Mouse (Mus musculus): ENCODE results near the gene Cbfa2t2. TPM values are rescaled to one million over a fixed set of nuclear protein-coding genes. Genes with fewer than 3 reads are reported as not detected.

Gene Cbfa2t2
- total and polyA plus RNA-seq, 2 experiments from 2014 or later, result 31.3 to 57.8 TPM

DNA sequence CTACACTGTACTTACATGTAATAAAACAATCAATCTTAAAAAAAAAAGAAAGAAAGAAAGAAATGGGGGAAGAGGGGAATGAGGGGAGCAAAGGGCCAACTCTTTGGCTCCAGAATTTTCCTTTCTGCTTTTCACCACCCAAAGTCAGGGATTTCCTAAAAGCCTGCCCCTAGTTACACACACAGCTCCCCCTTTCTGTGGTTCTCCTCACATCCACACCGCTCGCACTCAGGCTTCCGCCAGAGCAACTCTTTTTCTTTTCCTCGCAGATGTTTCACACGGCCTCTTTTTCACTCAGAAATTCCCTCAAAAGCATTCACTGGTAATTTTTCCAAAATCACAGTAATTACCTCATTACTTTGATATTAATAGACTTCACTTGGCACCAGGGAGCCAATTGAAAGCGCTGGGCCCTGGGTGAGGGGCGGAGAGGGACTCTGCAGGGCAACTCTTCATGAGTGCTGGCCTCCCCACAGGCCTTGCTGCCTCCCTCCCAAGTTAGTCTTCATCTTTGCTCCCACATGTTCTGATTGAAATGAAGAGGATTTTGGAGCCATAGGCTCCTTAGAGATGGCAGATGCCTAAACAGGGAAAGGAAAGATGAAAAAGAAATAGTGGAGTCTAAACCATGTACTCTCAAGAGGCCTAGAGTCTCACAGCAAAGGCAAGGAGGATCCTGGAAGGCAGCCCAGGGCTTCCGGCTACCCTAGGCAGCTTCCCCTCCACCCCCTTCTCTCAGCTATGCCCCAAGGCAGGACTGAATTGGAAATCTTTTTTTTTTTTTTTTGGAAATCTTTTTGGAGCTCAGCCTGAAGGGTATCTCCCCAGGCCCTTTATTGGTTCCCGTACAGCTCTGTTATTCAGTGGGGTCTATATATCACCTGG, 16.4 kb upstream of the Cbfa2t2 start:
- Histone ChIP-seq H3K9me3 (ENCODE audit: low read length) (no peaks in the 10 kb centered on the region), H3K27me3 (ENCODE audit: insufficient read depth, low read length) (no peaks in the 10 kb centered on the region), H3K4me2 (ENCODE audit: low read depth, low read length, poor library complexity, severe bottlenecking) (no peak overlapping the region), H3K9ac (replicated peaks; ENCODE audit: low read length, poor library complexity, severe bottlenecking) (no peak overlapping the region), H3K4me3 (ENCODE audit: low read depth, low read length) (no peak overlapping the region), H3K36me3 (ENCODE audit: insufficient read depth, low read length) (no peaks in the 10 kb centered on the region), H3K4me1 (ENCODE audit: insufficient read depth, low read length) (no peaks in the 10 kb centered on the region), H3K27ac (ENCODE audit: low read depth, low read length) (no peak overlapping the region)
- WGBS, result 59% methylated on average over 9 of the region's 9 CpGs
- DNase-seq (ENCODE audit: low spot score), result no peak
- no peak for ATAC-seq (ENCODE audit: low FRiP score)
- peak; percentile 11; the same call in 1 of the 2 replicates for TF ChIP-seq CTCF (IDR thresholded peaks at IDR 0.05)

DNA sequence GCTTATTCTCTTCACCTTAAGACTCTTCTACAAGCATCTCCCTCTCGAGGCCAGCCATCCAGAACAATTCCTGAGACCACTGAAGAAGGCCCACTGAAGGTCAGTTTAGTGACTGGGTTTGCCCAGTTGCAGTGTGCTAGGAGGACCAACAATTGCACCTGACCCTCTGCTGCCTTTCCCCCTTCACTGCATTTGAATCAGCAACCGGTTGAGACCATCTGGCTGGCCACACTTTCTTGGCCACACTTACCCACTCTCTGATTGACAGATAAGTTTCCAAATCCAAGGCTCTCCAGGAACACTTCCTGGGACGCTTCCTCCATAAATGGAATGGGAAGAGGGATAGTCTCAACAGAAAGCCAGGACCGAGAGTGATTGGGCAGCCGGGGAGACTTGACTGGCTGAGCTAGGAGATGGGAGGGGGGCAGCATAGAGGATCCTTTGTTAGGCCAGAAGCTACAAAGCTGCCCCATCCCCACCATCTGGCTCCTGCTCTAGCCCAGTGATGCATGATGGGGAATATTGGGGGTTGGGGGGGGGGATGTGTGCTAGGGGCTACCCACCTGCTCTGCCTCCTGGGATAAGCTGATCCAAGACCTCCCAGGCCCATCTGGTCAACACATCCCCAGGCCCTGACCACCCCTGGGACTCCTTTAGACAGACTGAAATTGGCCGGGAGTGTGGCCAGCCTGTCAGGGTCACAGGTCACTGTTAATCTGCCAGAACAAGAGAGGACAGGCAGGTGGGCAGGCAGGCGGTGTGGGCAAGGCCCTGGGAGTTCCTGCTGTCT, 15.1 kb upstream of the Cbfa2t2 start:
- Histone ChIP-seq H3K27me3 (ENCODE audit: insufficient read depth, low read length) (no peaks in the 10 kb centered on the region), H3K4me2 (ENCODE audit: low read depth, low read length, poor library complexity, severe bottlenecking) (no peak overlapping the region), H3K9ac (replicated peaks; ENCODE audit: low read length, poor library complexity, severe bottlenecking) (no peak overlapping the region), H3K27ac (ENCODE audit: low read depth, low read length) (no peak overlapping the region), H3K4me1 (ENCODE audit: insufficient read depth, low read length) (peaks cover 2% of the 10 kb centered on the region; the same call in 1 of the 2 replicates), H3K9me3 (ENCODE audit: low read length) (no peaks in the 10 kb centered on the region), H3K36me3 (ENCODE audit: insufficient read depth, low read length) (no peaks in the 10 kb centered on the region), H3K4me3 (ENCODE audit: low read depth, low read length) (no peak overlapping the region)
- no peak for TF ChIP-seq CTCF (IDR thresholded peaks at IDR 0.05)
- DNase-seq (ENCODE audit: low spot score) (peak; percentile 93), ATAC-seq (ENCODE audit: low FRiP score) (peak; percentile 76; the same call in 1 of the 2 replicates)
- WGBS, result 21% methylated on average over 7 of the region's 7 CpGs

GRCm38 (mm10) chr2:154422181-154422580, 14.1 kb upstream of the Cbfa2t2 start:
- DNase-seq (ENCODE audit: low spot score) (no peak), ATAC-seq (ENCODE audit: low FRiP score) (no peak)
- 50% methylated on average over 5 of the region's 5 CpGs for WGBS

GRCm38 (mm10) chr2:154423548-154423947, 12.7 kb upstream of the Cbfa2t2 start:
- no peak for TF ChIP-seq CTCF (IDR thresholded peaks at IDR 0.05)
- no peaks in the 10 kb centered on the region for H3K9me3 ChIP-seq (ENCODE audit: low read length)
- H3K9ac ChIP-seq (replicated peaks; ENCODE audit: low read length, poor library complexity, severe bottlenecking), result no peak overlapping the region
- no peak overlapping the region for H3K4me3 ChIP-seq (ENCODE audit: low read depth, low read length)
- DNase-seq (ENCODE audit: low spot score), result no peak
- H3K27ac ChIP-seq (ENCODE audit: low read depth, low read length), result no peak overlapping the region
- ATAC-seq (ENCODE audit: low FRiP score), result no peak
- H3K4me2 ChIP-seq (ENCODE audit: low read depth, low read length, poor library complexity, severe bottlenecking), result no peak overlapping the region
- H3K36me3 ChIP-seq (ENCODE audit: insufficient read depth, low read length), result no peaks in the 10 kb centered on the region
- H3K27me3 ChIP-seq (ENCODE audit: insufficient read depth, low read length), result no peaks in the 10 kb centered on the region
- peaks cover 12% of the 10 kb centered on the region; the same call in 1 of the 2 replicates for H3K4me1 ChIP-seq (ENCODE audit: insufficient read depth, low read length)
- WGBS, result 83% methylated on average over 2 of the region's 2 CpGs

More at GRCm38 (mm10) chr2:154422181-154422580, 14.1 kb upstream of the Cbfa2t2 start:
- TF ChIP-seq CTCF (IDR thresholded peaks at IDR 0.05), result no peak
- Histone ChIP-seq H3K27ac (ENCODE audit: low read depth, low read length) (no peak overlapping the region), H3K36me3 (ENCODE audit: insufficient read depth, low read length) (no peaks in the 10 kb centered on the region), H3K9me3 (ENCODE audit: low read length) (no peaks in the 10 kb centered on the region), H3K9ac (replicated peaks; ENCODE audit: low read length, poor library complexity, severe bottlenecking) (no peak overlapping the region), H3K27me3 (ENCODE audit: insufficient read depth, low read length) (no peaks in the 10 kb centered on the region), H3K4me1 (ENCODE audit: insufficient read depth, low read length) (peaks cover 7% of the 10 kb centered on the region; the same call in 1 of the 2 replicates), H3K4me3 (ENCODE audit: low read depth, low read length) (no peak overlapping the region), H3K4me2 (ENCODE audit: low read depth, low read length, poor library complexity, severe bottlenecking) (no peak overlapping the region)

DNA sequence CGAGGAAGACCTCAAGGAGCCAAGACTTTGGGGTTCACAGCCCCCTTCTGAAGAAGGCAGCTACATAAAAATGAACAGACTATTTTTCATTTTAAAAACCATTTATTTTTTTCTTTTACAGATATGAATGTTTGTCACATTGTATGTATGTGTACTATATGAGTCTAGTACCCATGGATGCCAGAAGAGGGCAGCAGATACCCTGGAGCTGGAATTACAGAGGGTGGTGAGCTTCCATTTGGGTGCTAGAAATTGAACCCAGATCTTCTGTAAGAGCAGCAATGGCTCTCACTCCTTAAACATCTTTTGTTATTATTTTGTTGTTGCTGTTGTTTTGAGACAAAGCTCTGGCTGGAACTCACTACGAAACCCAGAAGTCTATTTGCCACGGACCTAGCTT, 10.8 kb upstream of the Cbfa2t2 start:
- Histone ChIP-seq H3K4me1 (ENCODE audit: insufficient read depth, low read length) (peaks cover 12% of the 10 kb centered on the region; the same call in 1 of the 2 replicates), H3K9me3 (ENCODE audit: low read length) (no peaks in the 10 kb centered on the region), H3K27me3 (ENCODE audit: insufficient read depth, low read length) (no peaks in the 10 kb centered on the region), H3K4me3 (ENCODE audit: low read depth, low read length) (no peak overlapping the region), H3K4me2 (ENCODE audit: low read depth, low read length, poor library complexity, severe bottlenecking) (no peak overlapping the region), H3K27ac (ENCODE audit: low read depth, low read length) (no peak overlapping the region), H3K36me3 (ENCODE audit: insufficient read depth, low read length) (no peaks in the 10 kb centered on the region), H3K9ac (replicated peaks; ENCODE audit: low read length, poor library complexity, severe bottlenecking) (no peak overlapping the region)
- ATAC-seq (ENCODE audit: low FRiP score) (no peak), DNase-seq (ENCODE audit: low spot score) (no peak)
- peak; percentile 53 for TF ChIP-seq CTCF (IDR thresholded peaks at IDR 0.05)
- 87% methylated on average over 3 of the region's 3 CpGs for WGBS

All from midbrain, postnatal 0 days (tissue).